Mouse (Mus musculus): ENCODE measurements around the gene Olfr653. TPM values are rescaled to one million over a fixed set of nuclear protein-coding genes. Genes with fewer than 3 reads are reported as not detected.

The Olfr653 gene
- polyA plus RNA-seq (2012; ENCODE audit: low replicate concordance), result not detected in 2 replicates

DNA sequence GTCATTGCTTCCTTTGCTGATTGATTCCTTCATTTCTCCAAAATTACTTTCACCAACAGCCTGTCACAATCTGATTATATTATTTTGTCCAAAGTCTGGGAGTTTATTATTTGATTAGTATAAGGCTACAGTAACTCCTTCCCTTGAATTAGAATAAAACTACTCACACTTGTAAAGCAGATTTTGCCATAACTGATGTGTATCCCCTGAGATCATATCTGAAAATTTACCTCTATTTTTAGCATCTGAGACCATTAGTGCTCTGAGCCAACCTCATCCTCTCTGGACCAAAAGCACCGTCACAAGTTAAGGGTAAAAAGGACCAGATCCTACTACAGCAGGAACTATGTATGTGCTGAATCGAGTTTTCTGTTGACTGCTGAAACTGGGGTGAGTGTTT is at the start of gene Olfr653:
TSS of gene Olfr653 (plus strand) at position 301 of the 400 bp plus-strand sequence.

DNA sequence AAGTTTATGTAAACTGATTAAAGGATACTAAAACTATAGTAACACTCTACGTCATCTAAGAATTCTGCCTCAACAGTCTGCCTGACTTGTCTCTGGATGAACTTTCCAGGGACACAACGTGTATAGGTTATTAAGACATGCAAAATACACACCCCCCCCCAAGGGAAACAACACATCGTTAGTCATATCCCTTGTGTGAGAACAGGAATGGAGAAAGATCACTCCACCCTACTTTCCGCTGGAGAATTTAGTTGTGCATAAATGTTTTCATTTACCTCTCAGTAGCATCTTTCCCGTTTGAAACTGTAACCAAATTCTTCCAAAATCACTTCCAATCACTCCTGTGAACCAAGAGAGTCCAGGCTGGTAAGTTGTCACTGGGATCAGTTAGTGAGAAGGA is 27.3 kb upstream of the Olfr653 start, which contains the start of gene Olfr651:
TSS of gene Olfr651 (plus strand) at position 301 of the 400 bp plus-strand sequence.

DNA sequence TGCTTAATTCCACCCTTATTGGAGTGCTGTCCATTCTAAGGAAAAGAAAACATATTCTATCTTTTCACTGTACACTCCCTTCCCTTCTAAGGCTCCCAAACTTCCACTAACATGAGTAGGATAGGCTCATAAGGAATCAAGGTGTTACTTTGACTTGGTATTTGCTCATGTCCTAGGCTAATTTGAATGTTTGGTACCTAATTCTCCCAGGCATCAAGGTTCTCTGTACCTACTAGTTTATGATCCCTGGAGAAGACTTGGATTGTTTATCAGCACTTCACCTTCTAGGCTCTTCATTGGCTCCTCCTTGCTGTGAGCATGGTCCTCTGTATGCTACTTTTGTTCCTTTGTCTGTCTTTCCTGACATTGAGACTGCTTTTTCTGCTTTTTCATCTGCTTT is 16.5 kb upstream of the Olfr653 start, which contains the start of gene Olfr652:
TSS of gene Olfr652 (plus strand) at position 301 of the 400 bp plus-strand sequence.

DNA sequence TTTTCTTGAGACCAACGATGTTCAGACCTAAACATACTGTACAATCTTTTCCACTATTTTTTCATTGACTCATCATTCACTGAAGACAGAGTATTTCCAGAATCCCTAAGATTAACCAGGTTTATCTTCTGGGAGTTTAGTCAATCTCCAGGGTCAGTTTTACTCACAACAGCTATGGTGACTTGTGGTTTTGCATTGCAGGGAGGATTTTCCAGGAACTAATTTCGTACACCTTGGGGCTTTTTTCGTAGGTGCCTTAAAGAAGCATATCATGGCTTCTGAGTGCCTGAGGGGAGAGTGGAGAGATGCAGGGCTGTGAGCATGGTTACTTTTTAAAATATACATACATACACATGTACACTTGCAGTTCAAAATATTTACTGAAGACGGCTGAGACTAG is 9.6 kb downstream of the Olfr653 start, which contains the start of gene Olfr654:
TSS of gene Olfr654 (plus strand) at position 301 of the 400 bp plus-strand sequence.

DNA sequence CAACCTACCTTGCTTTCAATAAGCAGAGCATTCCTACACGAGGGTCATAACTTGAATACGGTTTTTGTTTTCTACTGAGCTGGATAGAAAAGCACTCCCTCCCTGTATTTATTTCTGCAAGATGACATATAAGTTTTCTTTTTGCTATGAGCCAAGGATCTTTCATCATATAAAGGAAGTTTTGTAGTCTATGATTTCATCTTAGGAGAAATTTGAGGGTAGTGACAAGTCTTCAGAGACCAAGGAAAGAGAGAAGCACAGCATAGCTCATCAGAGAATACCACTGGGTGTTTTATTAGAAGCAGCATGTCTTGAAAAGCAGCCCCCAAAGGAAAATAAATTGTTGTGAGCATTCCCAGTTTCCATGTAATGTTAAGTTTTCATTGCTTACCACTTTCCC is 24.6 kb downstream of the Olfr653 start, which contains the start of gene Olfr655:
TSS of gene Olfr655 (minus strand) at position 101 of the 400 bp plus-strand sequence.

DNA sequence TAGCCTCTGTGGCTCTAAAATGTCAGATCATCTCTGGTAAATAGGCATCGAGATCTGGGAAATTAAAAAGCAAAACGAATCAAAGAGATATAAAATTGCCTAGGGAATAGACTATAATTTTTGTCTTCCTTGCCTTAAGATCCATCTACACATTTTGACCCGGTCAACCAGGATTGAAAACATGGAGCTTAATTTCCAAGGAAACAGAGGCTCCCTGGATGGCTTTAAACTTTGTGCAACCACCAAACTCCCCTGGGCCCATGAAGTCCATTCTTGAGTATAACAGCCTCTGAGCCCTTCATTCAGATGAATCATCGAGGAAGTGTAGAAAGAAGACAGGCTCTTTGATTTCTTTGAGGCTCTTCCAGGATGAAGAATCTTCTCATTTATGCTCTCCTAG is 36.5 kb downstream of the Olfr653 start, which contains the start of gene Olfr656:
TSS of gene Olfr656 (plus strand) at position 301 of the 400 bp plus-strand sequence.

DNA sequence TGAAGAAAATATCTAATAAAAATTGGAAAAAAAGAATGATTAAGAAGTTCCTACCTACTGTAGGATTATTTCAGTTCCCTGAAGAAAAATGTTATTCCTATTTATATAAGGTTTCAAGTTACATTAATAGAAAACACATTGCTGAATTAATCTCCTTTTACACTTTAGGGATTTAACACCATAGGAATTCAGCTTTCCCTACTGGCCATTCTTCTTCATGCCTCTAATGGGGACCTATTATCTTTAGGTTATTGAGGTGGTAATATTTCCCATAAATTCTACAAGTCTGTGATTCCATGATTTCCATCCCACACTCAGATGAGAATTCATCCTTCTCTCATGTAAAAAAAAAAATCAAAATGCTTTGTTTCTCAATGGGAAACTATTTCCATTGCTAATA is 47.4 kb downstream of the Olfr653 start, which contains the start of gene Olfr657:
TSS of gene Olfr657 (plus strand) at position 301 of the 400 bp plus-strand sequence.

Other genes starting within 250 kb of the Olfr653 start
- gene Trim34b, start 247.8 kb upstream of the Olfr653 start, polyA plus RNA-seq (2012; ENCODE audit: low replicate concordance), result 1.1 and 1.8 TPM in 2 replicates
- 3.5 and 6.5 TPM in 2 replicates for gene Trim12c, start 224.0 kb upstream of the Olfr653 start, polyA plus RNA-seq (2012; ENCODE audit: low replicate concordance)
- 0.52 and 0.56 TPM in 2 replicates for gene Trim30b, start 207.4 kb upstream of the Olfr653 start, polyA plus RNA-seq (2012; ENCODE audit: low replicate concordance)
- gene Trim30c, start 176.5 kb upstream of the Olfr653 start, polyA plus RNA-seq (2012; ENCODE audit: low replicate concordance), result 0.10 and 0.26 TPM in 2 replicates
- gene Trim30a, start 112.1 kb upstream of the Olfr653 start, polyA plus RNA-seq (2012; ENCODE audit: low replicate concordance), result 7.1 and 19.8 TPM in 2 replicates
- gene Trim30d, start 69.5 kb upstream of the Olfr653 start, polyA plus RNA-seq (2012; ENCODE audit: low replicate concordance), result 0.07 and 0.16 TPM in 2 replicates
- gene Olfr651, start 27.2 kb upstream of the Olfr653 start, polyA plus RNA-seq (2012; ENCODE audit: low replicate concordance), result not detected in 2 replicates
- not detected in 2 replicates for gene Olfr652, start 16.4 kb upstream of the Olfr653 start, polyA plus RNA-seq (2012; ENCODE audit: low replicate concordance)
- not detected in 2 replicates for gene Olfr654, start 9.7 kb downstream of the Olfr653 start, polyA plus RNA-seq (2012; ENCODE audit: low replicate concordance)
- gene Olfr655, start 24.5 kb downstream of the Olfr653 start, polyA plus RNA-seq (2012; ENCODE audit: low replicate concordance), result not detected in 2 replicates
- gene Olfr656, start 36.6 kb downstream of the Olfr653 start, polyA plus RNA-seq (2012; ENCODE audit: low replicate concordance), result not detected in 2 replicates
- gene Olfr657, start 47.5 kb downstream of the Olfr653 start, polyA plus RNA-seq (2012; ENCODE audit: low replicate concordance), result not detected in 2 replicates
- gene Olfr658, start 70.0 kb downstream of the Olfr653 start, polyA plus RNA-seq (2012; ENCODE audit: low replicate concordance), result 0.04 TPM in 1 of 2 replicates, not detected in the other
- not detected in 2 replicates for gene Olfr659, start 89.4 kb downstream of the Olfr653 start, polyA plus RNA-seq (2012; ENCODE audit: low replicate concordance)
- not detected in 2 replicates for gene Olfr661, start 109.2 kb downstream of the Olfr653 start, polyA plus RNA-seq (2012; ENCODE audit: low replicate concordance)
- not detected in 2 replicates for gene Usp17le, start 200.2 kb downstream of the Olfr653 start, polyA plus RNA-seq (2012; ENCODE audit: low replicate concordance)

All from hematopoietic multipotent progenitor cell, adult 10-12 weeks (in vitro differentiated cells).